Mouse (Mus musculus) lung, adult 2 months (tissue): ENCODE data around the gene Igdcc4.

ENCODE experiments used
- CTCF ChIP-seq: fragments of 200-500 bp; IDR thresholded peaks from 2 replicates; pipeline ENCODE4 v1.5.1; 2011; ENCODE audit warnings: mild to moderate bottlenecking, low read length, control low read depth; ENCODE audit not compliant: insufficient read depth
- POLR2A ChIP-seq: fragments of 200-500 bp; IDR thresholded peaks from 2 replicates; pipeline ENCODE4 v1.6.1; 2011; ENCODE audit warnings: low read depth, mild to moderate bottlenecking, control low read depth, low read length, borderline replicate concordance; ENCODE audit errors: extremely low read depth

- TF ChIP-seq CTCF, result no peak
- TF ChIP-seq POLR2A, result no peak
Observed at GRCm38 (mm10) chr9:65179817-65180624, 78.7 kb downstream of the Igdcc4 start.
